Mouse (Mus musculus) megakaryocyte, embryonic 14.5 days (primary cell): ENCODE measurements around the gene Mrpl18. TPM values are rescaled to one million over a fixed set of nuclear protein-coding genes. Genes with fewer than 3 reads are reported as not detected.
"Not testable (repeated sequence)": the region's sequence is repeated elsewhere in the genome, so short reads cannot be mapped to it uniquely, and the experiment has no call there.

ENCODE experiments used
- H3K27me3 ChIP-seq: replicated peaks from 2 replicates; pipeline ENCODE3; 2012; ENCODE audit warnings: inconsistent platforms
- H3K36me3 ChIP-seq: replicated peaks from 2 replicates; pipeline ENCODE3; 2012; ENCODE audit warnings: low read length, inconsistent platforms, mixed read lengths
- H3K4me1 ChIP-seq: 2 replicates; pipeline ENCODE4 v1.6.1; 2012; ENCODE audit warnings: inconsistent platforms
- H3K4me3 ChIP-seq: replicated peaks from 2 replicates; pipeline ENCODE3; 2012; ENCODE audit warnings: moderate library complexity, mild to moderate bottlenecking, inconsistent platforms
- H3K9me3 ChIP-seq: 2 replicates; pipeline ENCODE4 v1.6.1; 2012; ENCODE audit warnings: inconsistent platforms
- FLI1 ChIP-seq: IDR thresholded peaks from 2 replicates; pipeline ENCODE4 v1.6.1; 2012; ENCODE audit warnings: low read length, inconsistent platforms, mixed read lengths
- GATA1 ChIP-seq: IDR thresholded peaks from 3 replicates; pipeline ENCODE4 v1.6.1; 2012; ENCODE audit warnings: mixed read lengths, low read length, inconsistent platforms, borderline replicate concordance
- polyA plus RNA-seq: library from polyadenylated mRNA; stranded (reverse); fragments of >175 nt; gene quantifications from 2 replicates; pipeline ENCODE4 v1.2.3, GENCODE M21; 2012; ENCODE audit warnings: low replicate concordance; ENCODE audit not compliant: insufficient read depth

Gene Mrpl18
- polyA plus RNA-seq = 21.3 and 86.7 TPM in 2 replicates

- peaks cover 31% of the 10 kb centered on the region for H3K4me1 ChIP-seq
- TF ChIP-seq GATA1 (no peak), FLI1 (peak; percentile 90; the same call in 1 of the 2 replicates)
- H3K36me3 ChIP-seq = peaks cover 65% of the 10 kb centered on the region
- H3K9me3 ChIP-seq = no peaks in the 10 kb centered on the region
- H3K4me3 ChIP-seq = peak within 1 kb of the TSS; percentile 92
- H3K27me3 ChIP-seq = no peaks in the 10 kb centered on the region
Measured at GRCm38 (mm10) chr17:12915881-12916583, at the start of gene Mrpl18. Gene Mrpl18 (minus strand): TSS chr17:12916345.

GRCm38 (mm10) chr17:12963476-12963875 lies 47.3 kb upstream of the Mrpl18 start:
- no peaks in the 10 kb centered on the region for H3K9me3 ChIP-seq
- H3K27me3 ChIP-seq = no peaks in the 10 kb centered on the region
- H3K4me1 ChIP-seq = peaks cover 33% of the 10 kb centered on the region
- H3K36me3 ChIP-seq = peaks cover 38% of the 10 kb centered on the region
- H3K4me3 ChIP-seq = no peak overlapping the region
- TF ChIP-seq FLI1 (no peak), GATA1 (no peak)

GRCm38 (mm10) chr17:12960331-12960873 lies 44.3 kb upstream of the Mrpl18 start, which contains the start of gene Acat2:
Gene Acat2 (minus strand): TSS chr17:12960747.
- Histone ChIP-seq H3K9me3 (no peaks in the 10 kb centered on the region), H3K36me3 (peaks cover 29% of the 10 kb centered on the region), H3K27me3 (no peaks in the 10 kb centered on the region), H3K4me3 (peak within 1 kb of the TSS; percentile 100), H3K4me1 (peaks cover 52% of the 10 kb centered on the region)
- TF ChIP-seq FLI1 (no peak), GATA1 (no peak)

- Histone ChIP-seq H3K4me1 (peaks cover 52% of the 10 kb centered on the region), H3K36me3 (peaks cover 26% of the 10 kb centered on the region)
- not testable (repeated sequence) for H3K4me3 ChIP-seq
Measured at GRCm38 (mm10) chr17:12959377-12959776, 43.2 kb upstream of the Mrpl18 start.

GRCm38 (mm10) chr17:12956664-12957063 lies 40.5 kb upstream of the Mrpl18 start:
- no peaks in the 10 kb centered on the region for H3K9me3 ChIP-seq
- no peaks in the 10 kb centered on the region for H3K27me3 ChIP-seq
- H3K36me3 ChIP-seq = peaks cover 45% of the 10 kb centered on the region
- H3K4me1 ChIP-seq = peaks cover 33% of the 10 kb centered on the region
- no peak overlapping the region for H3K4me3 ChIP-seq
- TF ChIP-seq GATA1 (no peak), FLI1 (no peak)

More at GRCm38 (mm10) chr17:12959377-12959776, 43.2 kb upstream of the Mrpl18 start:
- H3K9me3 ChIP-seq, H3K27me3 ChIP-seq: not testable (repeated sequence)

- no peak overlapping the region for H3K4me3 ChIP-seq
- TF ChIP-seq FLI1 (no peak), GATA1 (no peak)
- no peaks in the 10 kb centered on the region for H3K27me3 ChIP-seq
- no peaks in the 10 kb centered on the region for H3K9me3 ChIP-seq
- H3K36me3 ChIP-seq = peaks cover 75% of the 10 kb centered on the region
- 0 out of 2 replicates have a peak, but pooled peaks cover 3% of the 10 kb centered on the region for H3K4me1 ChIP-seq
Measured at GRCm38 (mm10) chr17:12949669-12950068, 33.5 kb upstream of the Mrpl18 start.

GRCm38 (mm10) chr17:12942459-12943162 lies 26.5 kb upstream of the Mrpl18 start:
- peaks cover 29% of the 10 kb centered on the region for H3K4me1 ChIP-seq
- H3K4me3 ChIP-seq = no peak overlapping the region
- no peaks in the 10 kb centered on the region for H3K27me3 ChIP-seq
- H3K36me3 ChIP-seq = peaks cover 49% of the 10 kb centered on the region
- no peaks in the 10 kb centered on the region for H3K9me3 ChIP-seq
- no peak for TF ChIP-seq GATA1
- TF ChIP-seq FLI1 = no peak

- no peak overlapping the region for H3K4me3 ChIP-seq
- peaks cover 32% of the 10 kb centered on the region for H3K4me1 ChIP-seq
- TF ChIP-seq GATA1 (no peak), FLI1 (no peak)
- no peaks in the 10 kb centered on the region for H3K9me3 ChIP-seq
- no peaks in the 10 kb centered on the region for H3K27me3 ChIP-seq
- peaks cover 43% of the 10 kb centered on the region for H3K36me3 ChIP-seq
Measured at GRCm38 (mm10) chr17:12941543-12942260, 25.6 kb upstream of the Mrpl18 start.

GRCm38 (mm10) chr17:12940151-12940805 lies 24.1 kb upstream of the Mrpl18 start, which contains the start of gene Acat3:
Gene Acat3 (minus strand): TSS chr17:12940600.
- H3K27me3 ChIP-seq = no peaks in the 10 kb centered on the region
- H3K4me1 ChIP-seq = peaks cover 44% of the 10 kb centered on the region
- peak within 1 kb of the TSS; percentile 90 for H3K4me3 ChIP-seq
- H3K9me3 ChIP-seq = no peaks in the 10 kb centered on the region
- H3K36me3 ChIP-seq = peaks cover 31% of the 10 kb centered on the region
- TF ChIP-seq FLI1 = no peak
- no peak for TF ChIP-seq GATA1

GRCm38 (mm10) chr17:12939377-12940148 lies 23.4 kb upstream of the Mrpl18 start:
- not testable (repeated sequence) for H3K27me3 ChIP-seq, H3K9me3 ChIP-seq
- H3K36me3 ChIP-seq = peaks cover 23% of the 10 kb centered on the region
- peak overlapping the region; percentile 90 for H3K4me3 ChIP-seq
- H3K4me1 ChIP-seq = peaks cover 47% of the 10 kb centered on the region
